Mouse (Mus musculus): Measurements from ENCODE around the gene Dio1. TPM values are rescaled to one million over a fixed set of nuclear protein-coding genes. Genes with fewer than 3 reads are reported as not detected.

Gene Dio1
- polyA plus RNA-seq, 1 experiment from 2014 or later = not detected

Other genes with a start within 250 kb of the Dio1 start
- 78.0 and 80.8 TPM in 2 replicates for gene Mrpl37, start 240.3 kb downstream of the Dio1 start, polyA plus RNA-seq (2016; fragmentation: Nextera tagmentation; extraction: Ambion mirVana)
- gene Cyb5rl, start 240.2 kb downstream of the Dio1 start, polyA plus RNA-seq (2016; fragmentation: Nextera tagmentation; extraction: Ambion mirVana) = 4.1 and 4.5 TPM in 2 replicates
- 0.10 TPM in 1 of 2 replicates, not detected in the other for gene Cdcp2, start 210.3 kb downstream of the Dio1 start, polyA plus RNA-seq (2016; fragmentation: Nextera tagmentation; extraction: Ambion mirVana)
- 390 and 391 TPM in 2 replicates for gene Tmem59, start 128.8 kb downstream of the Dio1 start, polyA plus RNA-seq (2016; fragmentation: Nextera tagmentation; extraction: Ambion mirVana)
- gene Tceanc2, start 128.1 kb downstream of the Dio1 start, polyA plus RNA-seq (2016; fragmentation: Nextera tagmentation; extraction: Ambion mirVana) = 20.8 and 35.2 TPM in 2 replicates
- not detected in 2 replicates for gene Ldlrad1, start 98.0 kb downstream of the Dio1 start, polyA plus RNA-seq (2016; fragmentation: Nextera tagmentation; extraction: Ambion mirVana)
- gene Lrrc42, start 53.6 kb downstream of the Dio1 start, polyA plus RNA-seq (2016; fragmentation: Nextera tagmentation; extraction: Ambion mirVana) = 73.5 TPM in 2 replicates
- gene Hspb11, start 53.6 kb downstream of the Dio1 start, polyA plus RNA-seq (2016; fragmentation: Nextera tagmentation; extraction: Ambion mirVana) = 42.7 and 44.3 TPM in 2 replicates
- 42.2 and 53.8 TPM in 2 replicates for gene Yipf1, start 7.2 kb upstream of the Dio1 start, polyA plus RNA-seq (2016; fragmentation: Nextera tagmentation; extraction: Ambion mirVana)
- gene Ndc1, start 60.6 kb upstream of the Dio1 start, polyA plus RNA-seq (2016; fragmentation: Nextera tagmentation; extraction: Ambion mirVana) = 28.7 and 28.8 TPM in 2 replicates
- gene Glis1, start 127.4 kb upstream of the Dio1 start, polyA plus RNA-seq (2016; fragmentation: Nextera tagmentation; extraction: Ambion mirVana) = 5.9 and 8.9 TPM in 2 replicates